Mouse (Mus musculus): ENCODE data around the gene Noct.
"Not testable (repeated sequence)": the region's sequence is repeated elsewhere in the genome, so short reads cannot be mapped to it uniquely, and the experiment has no call there.

Gene Noct

DNA sequence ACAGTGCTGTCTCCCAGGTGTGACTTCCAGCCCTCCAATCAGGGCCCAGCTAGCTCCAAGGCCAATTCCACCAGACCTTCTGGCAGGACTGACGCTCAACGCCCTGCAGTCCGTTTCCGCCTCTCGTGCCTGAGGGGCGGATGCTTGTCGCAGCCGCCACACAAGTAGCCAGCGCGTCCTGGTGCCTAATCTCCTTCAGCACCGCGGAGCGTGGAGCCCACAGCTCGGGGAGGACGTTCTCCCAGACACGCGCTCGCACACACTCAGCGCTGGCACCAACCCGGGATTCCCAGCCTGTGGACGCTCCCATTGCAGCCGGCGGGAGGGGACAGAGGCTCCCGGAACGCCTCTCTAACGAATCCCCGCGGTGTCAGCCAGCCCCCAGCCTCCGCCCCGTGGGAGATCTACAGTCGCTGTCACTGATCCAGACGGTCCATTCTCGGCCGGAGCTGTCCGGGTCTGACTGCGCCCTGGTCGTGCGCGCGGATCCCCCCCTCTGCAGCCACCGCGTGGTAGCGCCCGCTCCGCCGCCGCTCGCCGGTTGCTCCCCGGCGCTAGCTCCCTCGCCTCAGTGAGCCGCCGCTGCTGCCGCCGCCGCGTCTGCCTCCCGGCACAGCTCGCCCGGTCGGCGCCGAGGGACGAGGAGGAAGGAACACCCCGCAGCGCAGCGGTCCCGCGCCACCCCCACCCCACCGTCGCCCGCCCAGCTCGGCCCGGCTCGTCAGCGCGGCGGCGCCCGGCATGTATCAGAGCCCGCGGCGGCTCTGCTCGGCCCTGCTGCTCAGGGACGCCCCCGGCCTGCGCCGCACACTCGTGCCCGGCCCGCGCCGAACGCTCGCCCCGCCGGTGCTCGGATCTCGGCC is at the start of gene Noct:
TSS of gene Noct (plus strand) at position 85 of the 863 bp plus-strand sequence.
- peak; percentile 89 for DNase-seq (ENCODE audit: low read depth, low spot score)

DNA sequence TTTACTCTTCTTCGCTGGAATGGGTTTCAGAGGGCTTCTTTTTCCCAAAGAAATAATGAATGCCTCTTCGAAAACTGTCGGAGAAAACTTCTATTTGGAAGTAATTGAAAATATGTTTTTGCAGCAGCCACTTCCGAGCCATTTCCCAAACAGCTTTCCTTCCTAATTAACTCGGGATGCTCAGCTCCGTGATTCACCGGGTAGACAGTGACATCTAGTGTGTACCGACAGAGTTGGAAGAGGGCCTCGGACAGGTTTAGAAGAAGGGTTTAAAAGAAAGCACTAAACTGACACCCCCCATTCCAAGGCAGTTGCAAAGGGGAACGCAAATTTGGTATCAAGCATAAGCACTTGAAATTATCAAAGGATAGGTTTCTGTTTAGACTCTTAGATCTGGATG is 46.1 kb upstream of the Noct start:
- DNase-seq (ENCODE audit: low read depth, low spot score), result peak; percentile 61

GRCm38 (mm10) chr3:51179460-51180146 is 44.6 kb upstream of the Noct start:
- peak; percentile 54 for DNase-seq (ENCODE audit: low read depth, low spot score)

DNA sequence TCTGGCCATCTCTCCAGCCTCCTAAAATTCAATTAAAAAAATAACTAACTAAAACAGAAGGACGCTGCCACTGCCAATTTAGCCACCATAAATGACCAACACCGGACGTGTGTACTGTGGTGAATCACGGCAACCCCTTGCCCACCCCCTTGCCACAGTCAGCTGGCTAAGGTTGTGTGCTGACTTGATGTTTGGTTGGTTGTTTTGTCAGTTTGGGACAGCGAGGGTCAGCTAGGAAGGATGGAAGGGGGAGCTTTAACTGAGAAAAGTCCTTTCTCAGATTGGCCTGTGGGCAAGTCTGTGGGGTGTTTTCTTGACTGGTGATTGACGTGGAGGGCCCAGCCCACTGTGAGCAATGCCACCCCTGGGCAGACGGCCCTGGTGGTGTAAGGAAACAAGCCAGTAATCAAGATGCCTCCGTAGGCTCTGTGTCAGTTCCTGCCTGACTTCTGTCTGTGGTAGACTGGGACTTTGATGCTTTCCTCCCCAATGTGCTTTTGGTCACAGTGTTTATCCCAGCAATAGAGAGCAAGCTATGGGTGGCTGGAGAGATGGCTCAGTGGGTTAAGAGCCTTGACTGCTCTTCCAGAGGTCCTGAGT is 43.8 kb upstream of the Noct start:
- DNase-seq (ENCODE audit: low read depth, low spot score), result no peak

DNA sequence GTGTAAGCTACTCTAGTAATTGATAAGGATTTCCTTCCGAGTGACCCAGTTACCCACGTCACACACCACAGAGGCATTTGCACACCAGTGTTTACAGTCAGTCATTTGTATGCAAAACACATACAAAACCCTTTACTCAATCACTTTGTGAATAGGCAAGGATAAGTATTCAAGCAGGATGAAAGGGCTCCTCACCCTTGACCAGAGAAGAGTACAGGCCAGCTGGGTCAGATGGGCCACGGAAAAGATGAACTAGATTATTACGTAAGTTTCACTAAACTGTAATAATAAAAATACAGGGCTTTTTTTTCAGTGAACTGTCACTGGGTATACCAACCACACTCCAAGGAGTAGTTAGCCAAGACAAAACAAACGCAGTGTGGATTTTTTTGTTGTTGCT is 41.8 kb upstream of the Noct start:
- DNase-seq (ENCODE audit: low read depth, low spot score), result no peak

DNA sequence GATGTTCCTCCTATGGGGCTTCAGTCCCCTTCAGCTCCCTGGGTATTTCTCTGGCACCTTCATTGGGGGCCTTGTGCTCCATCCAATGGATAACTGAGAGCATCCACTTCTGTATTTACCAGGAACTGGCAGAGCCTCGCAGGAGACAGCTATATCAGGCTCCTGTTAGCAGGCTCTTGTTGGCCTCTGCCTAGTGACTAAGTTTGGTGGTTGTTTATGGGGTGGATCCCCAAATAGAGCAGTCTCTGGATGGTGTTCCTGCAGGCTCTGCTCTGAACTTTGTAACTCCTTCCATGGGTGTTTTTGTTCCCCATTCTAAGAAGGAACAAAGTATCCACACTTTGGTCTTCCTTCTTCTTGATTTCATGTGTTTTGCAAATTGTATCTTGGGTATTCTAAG is 40.7 kb upstream of the Noct start:
- not testable (repeated sequence) for DNase-seq (ENCODE audit: low read depth, low spot score)

DNA sequence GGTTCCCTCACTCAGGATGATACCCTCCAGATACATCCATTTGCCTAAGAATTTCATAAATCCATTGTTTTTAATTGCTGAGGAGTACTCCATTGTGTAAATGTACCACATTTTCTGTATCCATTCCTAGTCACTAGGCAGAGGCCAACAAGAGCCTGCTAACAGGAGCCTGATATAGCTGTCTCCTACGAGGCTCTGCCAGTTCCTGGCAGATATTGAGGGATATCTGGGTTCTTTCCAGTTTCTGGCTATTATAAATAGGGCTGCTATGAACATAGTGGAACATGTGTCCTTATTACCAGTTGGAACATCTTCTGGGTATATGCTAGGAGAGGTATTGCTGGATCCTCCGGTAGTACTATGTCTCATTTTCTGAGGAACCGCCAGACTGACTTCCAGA is 40.3 kb upstream of the Noct start:
- not testable (repeated sequence) for DNase-seq (ENCODE audit: low read depth, low spot score)

DNA sequence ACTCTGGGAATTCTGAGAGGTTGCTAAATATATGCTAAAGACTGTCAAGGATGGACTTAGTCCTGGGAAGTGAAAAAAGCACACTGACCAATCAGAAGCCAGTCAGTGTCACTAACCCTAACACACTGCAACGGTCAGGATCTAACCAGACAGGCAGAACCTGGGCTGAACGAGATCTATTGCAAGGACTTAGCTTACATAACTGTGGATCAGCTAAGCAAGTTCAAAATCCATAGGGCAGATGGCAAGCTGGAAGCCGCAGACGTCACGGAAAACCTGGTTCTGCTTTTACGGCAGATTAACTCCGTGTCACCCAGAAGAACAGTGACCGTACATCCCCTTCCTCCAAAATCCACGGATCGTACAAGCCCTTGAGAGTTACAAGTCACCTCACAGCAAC is 39.5 kb upstream of the Noct start:
- no peak for DNase-seq (ENCODE audit: low read depth, low spot score)

DNA sequence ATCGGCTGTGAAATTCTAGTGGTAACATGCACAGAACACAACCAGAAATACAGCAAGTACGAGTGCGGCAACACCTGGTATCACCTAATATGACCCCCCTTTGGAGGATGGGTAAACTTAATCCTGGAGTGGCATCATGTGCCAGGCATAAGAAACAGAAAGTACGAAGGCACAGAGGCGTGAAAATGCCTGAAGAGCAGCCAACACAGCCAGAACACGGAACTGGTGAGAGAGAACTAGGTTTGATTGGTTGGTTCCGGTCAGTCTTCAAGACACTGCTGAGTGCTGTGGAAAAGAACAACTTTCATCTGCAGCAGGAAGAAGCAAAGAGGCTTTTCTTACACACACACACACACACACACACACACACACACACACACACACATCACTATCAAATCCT is 38.8 kb upstream of the Noct start:
- DNase-seq (ENCODE audit: low read depth, low spot score), result no peak

DNA sequence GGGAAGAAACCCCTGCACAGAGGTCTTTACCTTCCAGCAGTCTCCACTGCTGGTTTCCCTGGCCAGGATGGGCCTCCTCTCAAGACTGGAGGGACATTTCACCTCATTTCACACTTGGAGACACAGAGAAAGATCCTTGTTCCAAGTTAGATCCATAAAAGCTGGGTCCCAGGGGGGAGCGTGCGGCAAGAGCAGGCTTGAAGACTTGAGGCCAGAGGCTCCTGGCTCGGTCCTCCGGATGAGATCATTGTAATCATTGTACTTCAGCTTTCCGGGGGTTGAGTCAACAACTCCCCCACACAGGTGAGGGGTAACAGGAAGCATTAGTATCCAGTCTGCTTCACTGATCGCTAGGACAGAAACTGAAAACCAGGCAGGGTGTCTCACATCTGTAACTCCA is 30.2 kb upstream of the Noct start:
- DNase-seq (ENCODE audit: low read depth, low spot score), result no peak

- no peak for DNase-seq (ENCODE audit: low read depth, low spot score)
These were observed 28.9 kb upstream of the Noct start for GRCm38 (mm10) chr3:51195321-51195720.

GRCm38 (mm10) chr3:51195736-51196135 is 28.5 kb upstream of the Noct start:
- DNase-seq (ENCODE audit: low read depth, low spot score), result peak; percentile 88

GRCm38 (mm10) chr3:51196724-51197111 is 27.5 kb upstream of the Noct start:
- DNase-seq (ENCODE audit: low read depth, low spot score), result no peak

DNA sequence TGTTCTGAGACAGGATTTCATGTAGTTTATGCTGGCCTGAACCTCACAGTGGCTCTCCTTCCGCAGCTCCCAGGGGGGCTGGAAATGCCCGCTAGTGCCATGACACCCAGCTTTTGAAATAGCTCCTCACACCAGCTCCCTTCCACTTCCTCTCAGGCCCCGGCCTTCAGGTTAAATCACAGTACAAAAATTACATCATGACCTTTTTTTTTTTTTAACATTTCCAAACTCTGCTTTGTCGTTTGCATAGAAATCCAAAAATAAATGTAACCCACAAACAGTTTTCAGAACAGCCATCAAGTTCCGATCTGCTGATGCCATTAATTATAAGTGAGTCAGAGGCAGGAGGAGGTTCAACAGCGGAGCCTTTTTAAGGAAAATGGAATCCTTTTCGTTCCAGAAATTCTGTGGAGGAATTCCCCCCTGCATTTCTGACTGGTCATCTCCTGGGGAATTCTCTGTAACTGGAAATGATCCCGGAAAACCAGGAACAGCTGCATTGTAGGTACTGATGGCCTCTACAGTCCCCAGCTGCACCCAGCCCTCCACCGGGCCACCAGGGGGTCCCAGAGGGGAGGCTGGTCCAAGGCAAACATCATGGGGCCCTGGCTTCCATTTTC is 27.0 kb upstream of the Noct start:
- no peak for DNase-seq (ENCODE audit: low read depth, low spot score)

DNA sequence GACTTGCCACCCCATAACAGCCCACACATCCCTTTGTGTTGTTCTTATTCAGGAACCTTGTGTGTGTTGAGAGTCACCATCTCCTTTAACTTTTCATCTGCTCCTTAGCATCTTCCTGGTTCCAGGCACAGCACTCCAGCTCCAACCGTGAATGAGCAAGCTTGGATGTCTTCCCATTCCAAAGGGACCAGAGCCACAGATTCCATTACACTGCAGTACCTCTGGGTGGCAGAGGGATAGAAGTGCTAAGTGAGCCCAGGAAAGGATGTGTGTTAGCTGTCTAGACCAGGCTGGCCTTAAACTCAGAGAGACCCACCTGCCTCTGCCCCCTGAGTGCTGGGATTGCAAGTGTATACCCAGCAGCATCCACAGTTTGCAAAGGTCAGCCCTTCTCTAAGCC is 26.0 kb upstream of the Noct start:
- DNase-seq (ENCODE audit: low read depth, low spot score), result no peak

GRCm38 (mm10) chr3:51199130-51199529 is 25.1 kb upstream of the Noct start:
- DNase-seq (ENCODE audit: low read depth, low spot score), result no peak

DNA sequence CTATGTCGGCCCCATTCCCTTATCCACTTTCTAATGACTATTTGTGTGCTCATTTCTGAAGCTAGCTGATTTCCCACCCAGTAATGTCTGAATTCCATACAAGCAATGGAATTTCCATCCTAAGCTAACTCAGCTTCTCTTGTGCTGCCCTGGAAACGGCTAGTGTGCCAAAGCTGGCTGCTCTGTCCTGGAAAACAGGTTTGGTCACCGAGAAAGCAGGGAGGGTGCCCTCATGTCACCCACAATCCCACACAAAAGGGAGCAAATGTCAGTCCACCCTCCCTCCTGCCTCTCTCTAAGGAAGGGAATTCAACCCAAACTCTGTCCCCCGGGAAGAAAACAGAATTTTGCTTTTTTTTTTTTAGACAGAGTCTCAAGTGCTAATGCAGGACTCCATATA is 23.9 kb upstream of the Noct start:
- no peak for DNase-seq (ENCODE audit: low read depth, low spot score)

GRCm38 (mm10) chr3:51200894-51201293 is 23.4 kb upstream of the Noct start:
- DNase-seq (ENCODE audit: low read depth, low spot score), result no peak

DNA sequence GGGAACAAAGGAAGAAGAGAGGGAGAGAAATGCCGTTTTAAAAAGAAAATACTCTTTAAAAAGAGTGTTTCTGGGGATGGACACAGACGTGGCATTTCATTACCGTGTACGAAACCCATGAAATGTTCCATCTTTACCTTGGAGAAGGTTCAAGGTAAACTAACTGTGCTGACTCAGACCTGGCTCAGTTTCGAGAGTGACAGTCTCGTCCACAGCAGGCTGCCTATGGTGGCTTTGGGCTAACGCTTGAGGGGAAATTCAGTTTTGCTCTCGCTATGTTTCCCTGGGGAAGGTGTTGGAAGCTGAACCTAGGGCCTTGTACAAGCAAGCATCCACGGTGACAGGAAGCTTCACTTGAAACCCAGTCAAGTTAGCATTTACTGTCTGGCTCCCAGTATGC is 22.3 kb upstream of the Noct start:
- no peak for DNase-seq (ENCODE audit: low read depth, low spot score)

GRCm38 (mm10) chr3:51202491-51202987 is 21.7 kb upstream of the Noct start:
- no peak for DNase-seq (ENCODE audit: low read depth, low spot score)

- no peak for DNase-seq (ENCODE audit: low read depth, low spot score)
These were observed 20.3 kb upstream of the Noct start for GRCm38 (mm10) chr3:51203906-51204305.

DNA sequence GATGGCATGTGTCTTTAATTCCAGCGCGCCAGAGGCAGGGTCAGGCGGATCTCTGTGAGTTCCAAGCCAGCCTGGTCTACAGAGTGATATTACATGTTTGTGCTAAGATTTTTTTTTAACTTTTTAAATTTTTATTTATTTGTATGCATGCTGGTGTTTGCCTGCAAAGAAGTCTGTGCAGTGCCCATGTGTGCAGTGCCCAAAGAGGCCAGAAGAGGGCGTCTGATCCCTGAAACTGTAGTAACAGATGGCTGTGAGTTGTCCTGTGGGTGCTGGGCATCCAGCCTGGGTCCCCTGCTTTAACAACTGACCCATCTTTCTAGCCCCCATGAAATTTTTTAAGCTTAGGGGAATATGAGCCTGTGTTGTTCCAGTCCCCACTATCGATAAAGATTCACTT is 19.8 kb upstream of the Noct start:
- peak; percentile 53 for DNase-seq (ENCODE audit: low read depth, low spot score)

Data from ES-CJ7 (cell line).